Mouse (Mus musculus) bone marrow, adult 2 months (tissue): ENCODE measurements around the gene Vat1.

Experiments used
- CTCF ChIP-seq: fragments of 200-500 bp; IDR thresholded peaks from 2 replicates; pipeline ENCODE4 v1.5.1; 2011; ENCODE audit warnings: low read length, control low read depth; ENCODE audit not compliant: control insufficient read depth, insufficient read depth
- POLR2A ChIP-seq: fragments of 200-500 bp; IDR thresholded peaks from 2 replicates; pipeline ENCODE4 v1.6.1; 2011; ENCODE audit warnings: low read depth, mild to moderate bottlenecking, control low read depth, low read length, borderline replicate concordance; ENCODE audit not compliant: control insufficient read depth

DNA sequence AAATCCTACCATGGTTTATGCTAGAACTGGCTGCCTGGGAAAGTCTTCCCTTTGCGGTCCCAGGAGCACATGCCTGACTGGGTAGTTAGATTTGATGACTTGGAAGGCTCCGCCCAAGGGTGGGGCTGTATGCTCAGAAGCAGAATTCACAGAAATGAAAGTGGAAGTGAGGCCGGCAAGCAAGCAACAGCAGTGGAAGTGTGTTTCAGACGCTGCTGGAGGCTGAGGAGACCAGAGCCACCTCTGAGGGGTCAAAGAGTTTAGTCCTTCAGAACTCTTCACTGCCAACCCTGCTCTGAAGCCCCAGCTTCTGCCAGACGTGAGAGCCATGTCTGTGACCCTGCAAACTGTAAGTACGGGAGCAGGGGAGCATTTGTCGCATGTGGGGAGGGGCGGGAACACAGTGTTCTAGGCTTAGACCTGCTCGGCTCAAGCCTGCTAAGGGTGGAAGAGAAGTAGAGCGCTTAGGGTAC lies 17.7 kb downstream of the Vat1 start, which contains the start of gene Ifi35:
- TF ChIP-seq CTCF, result no peak
- TF ChIP-seq POLR2A, result 0 out of 2 replicates have a peak, but pooled peaks have one; percentile 26
